Mouse (Mus musculus): ENCODE measurements around the gene Zfp709.
"Not testable (repeated sequence)": the region's sequence is repeated elsewhere in the genome, so short reads cannot be mapped to it uniquely, and the experiment has no call there.

Zfp709 gene

DNA sequence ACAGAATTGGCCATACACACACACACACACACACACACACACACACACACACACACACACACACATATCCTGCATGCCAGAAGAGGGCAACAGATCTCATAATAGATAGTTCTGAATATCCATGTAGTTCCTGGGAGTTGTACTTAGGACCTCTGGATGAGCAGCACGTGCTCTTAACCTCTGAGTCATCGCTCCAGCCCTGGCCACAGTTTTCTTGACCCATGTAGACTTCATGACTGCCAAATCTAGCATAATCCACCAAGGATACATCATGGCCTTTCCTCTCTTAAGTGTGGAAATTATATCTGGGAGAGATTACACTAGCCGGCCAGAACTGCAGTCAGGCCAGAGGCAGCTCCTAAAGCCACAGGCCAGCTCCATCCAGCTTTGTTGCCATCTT is 44.7 kb downstream of the Zfp709 start:
- no peak for DNase-seq

DNA sequence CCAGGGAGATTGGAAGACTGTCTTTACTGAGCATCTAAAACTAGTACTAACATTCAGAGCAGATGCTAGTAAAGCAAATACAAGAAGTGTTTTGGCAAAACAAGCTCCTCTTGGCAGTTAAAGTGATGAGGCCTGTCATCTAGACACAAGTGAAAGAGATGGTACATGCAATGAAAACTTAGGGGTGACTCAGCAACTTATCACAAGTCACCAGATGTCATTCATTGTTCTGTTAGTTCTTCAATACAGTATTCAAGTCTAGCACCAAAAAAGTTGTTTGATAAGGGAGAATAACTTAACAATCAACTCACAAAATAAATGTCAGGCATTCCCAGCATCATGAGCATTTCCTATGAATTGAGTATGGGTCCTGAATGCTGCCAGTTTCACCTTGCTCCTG is 46.0 kb downstream of the Zfp709 start:
- no peak for DNase-seq

- not testable (repeated sequence) for DNase-seq
Observed at GRCm38 (mm10) chr8:71938037-71938436, 56.2 kb downstream of the Zfp709 start.

DNA sequence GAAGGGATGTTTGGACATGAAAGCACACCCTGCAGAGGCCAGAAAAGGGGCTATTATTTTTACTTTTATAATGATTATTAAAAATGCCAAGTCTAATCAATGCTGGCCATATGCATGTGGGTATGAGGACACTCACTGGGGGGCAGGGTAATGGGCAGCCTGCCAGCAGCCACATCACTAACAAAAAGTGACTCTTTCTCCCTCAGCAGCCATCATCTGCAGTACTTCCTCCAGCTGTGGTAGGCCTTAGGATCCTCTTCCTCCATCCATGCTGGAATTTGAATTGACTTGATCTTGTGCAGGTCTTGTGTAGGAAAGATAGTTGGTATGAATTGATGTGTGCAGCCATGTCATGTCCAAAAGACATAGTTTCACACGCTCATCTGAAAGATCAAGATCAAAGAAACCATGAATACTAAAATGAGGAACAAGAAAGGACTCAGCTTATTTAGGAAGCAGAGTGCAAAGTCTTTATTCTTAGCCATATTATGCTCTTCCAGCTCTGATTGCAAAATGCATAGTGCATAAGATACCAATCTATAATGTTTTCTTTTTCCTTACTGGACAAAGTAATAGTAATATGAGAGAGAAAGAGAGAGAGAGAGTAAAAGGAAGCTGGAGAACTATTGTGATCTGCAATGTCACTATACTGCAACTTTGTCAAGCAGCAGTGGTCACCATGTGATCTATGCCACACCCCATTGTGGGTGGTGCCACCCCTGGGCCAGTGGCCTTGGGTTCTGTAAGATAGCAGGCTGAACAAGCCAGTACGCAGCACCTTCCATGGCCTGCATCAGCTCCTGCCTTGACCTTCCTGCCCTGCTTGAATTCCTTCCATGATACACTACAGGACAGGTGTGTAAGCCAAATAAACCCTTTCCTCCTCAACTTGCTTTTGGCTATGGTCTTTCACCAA is 58.7 kb downstream of the Zfp709 start:
- peak in 1 of 2 experiments; percentile 11 for DNase-seq

DNA sequence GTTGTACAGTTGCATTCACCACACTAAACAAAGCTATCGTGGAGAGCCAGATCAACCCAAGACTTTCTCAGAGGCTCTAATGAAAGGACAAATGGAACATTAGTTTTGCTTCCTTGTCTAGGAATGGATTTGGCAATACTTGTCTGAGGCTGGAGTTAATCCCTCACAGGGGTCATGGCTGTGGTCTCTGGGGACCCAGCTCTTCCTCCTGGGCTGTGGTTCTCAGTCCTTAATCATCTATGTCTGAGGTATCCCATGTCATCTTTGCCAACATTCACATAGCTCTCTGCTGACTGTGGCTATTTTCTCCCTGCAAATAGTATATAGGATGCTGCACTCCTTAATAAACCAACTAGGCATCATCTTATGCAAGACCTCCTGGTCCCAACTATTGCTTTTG is 60.0 kb downstream of the Zfp709 start:
- no peak for DNase-seq

All from lung, adult 18-20 months (tissue).